Mouse (Mus musculus): ENCODE data around the gene Vsig2. TPM values are rescaled to one million over a fixed set of nuclear protein-coding genes. Genes with fewer than 3 reads are reported as not detected.
A peak's percentile ranks its signal among the peaks of the same experiment; 100 is the strongest.

The Vsig2 gene
- polyA plus RNA-seq, 1 experiment: 4.3 TPM

- DNase-seq (ENCODE audit: low read depth): no peak
Measured at GRCm38 (mm10) chr9:37537658-37538250, 1.3 kb upstream of the Vsig2 start.

DNA sequence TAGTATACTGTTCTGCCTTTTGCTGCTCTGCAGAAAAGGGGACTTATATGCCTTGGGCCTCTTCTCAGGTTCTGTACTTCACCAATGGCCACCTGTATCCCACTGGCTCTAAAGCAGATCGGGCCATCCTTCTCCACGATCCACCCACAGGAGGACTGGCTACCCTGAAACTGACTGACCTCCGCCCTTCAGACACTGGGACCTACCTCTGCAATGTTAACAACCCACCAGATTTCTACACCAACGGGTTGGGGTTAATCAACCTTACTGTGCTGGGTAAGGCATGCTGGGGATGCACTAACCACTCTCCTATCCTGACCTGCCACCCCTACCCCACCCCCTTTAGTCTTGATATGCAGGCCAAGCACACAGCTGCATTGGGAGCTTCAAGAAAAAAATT lies 1.2 kb downstream of the Vsig2 start:
- no peak for TF ChIP-seq POLR2A (IDR thresholded peaks at IDR 0.05; ENCODE audit: borderline replicate concordance, extremely low read depth, insufficient read depth, insufficient read length, poor library complexity, severe bottlenecking)
- no peak for TF ChIP-seq CTCF (IDR thresholded peaks at IDR 0.05; ENCODE audit: borderline replicate concordance, extremely low read depth, insufficient read depth, insufficient read length)
- no peak for DNase-seq (ENCODE audit: low read depth)

More at GRCm38 (mm10) chr9:37537658-37538250, 1.3 kb upstream of the Vsig2 start:
- no peak for TF ChIP-seq POLR2A (IDR thresholded peaks at IDR 0.05; ENCODE audit: borderline replicate concordance, extremely low read depth, insufficient read depth, insufficient read length, poor library complexity, severe bottlenecking)
- no peak for TF ChIP-seq CTCF (IDR thresholded peaks at IDR 0.05; ENCODE audit: borderline replicate concordance, extremely low read depth, insufficient read depth, insufficient read length)

DNA sequence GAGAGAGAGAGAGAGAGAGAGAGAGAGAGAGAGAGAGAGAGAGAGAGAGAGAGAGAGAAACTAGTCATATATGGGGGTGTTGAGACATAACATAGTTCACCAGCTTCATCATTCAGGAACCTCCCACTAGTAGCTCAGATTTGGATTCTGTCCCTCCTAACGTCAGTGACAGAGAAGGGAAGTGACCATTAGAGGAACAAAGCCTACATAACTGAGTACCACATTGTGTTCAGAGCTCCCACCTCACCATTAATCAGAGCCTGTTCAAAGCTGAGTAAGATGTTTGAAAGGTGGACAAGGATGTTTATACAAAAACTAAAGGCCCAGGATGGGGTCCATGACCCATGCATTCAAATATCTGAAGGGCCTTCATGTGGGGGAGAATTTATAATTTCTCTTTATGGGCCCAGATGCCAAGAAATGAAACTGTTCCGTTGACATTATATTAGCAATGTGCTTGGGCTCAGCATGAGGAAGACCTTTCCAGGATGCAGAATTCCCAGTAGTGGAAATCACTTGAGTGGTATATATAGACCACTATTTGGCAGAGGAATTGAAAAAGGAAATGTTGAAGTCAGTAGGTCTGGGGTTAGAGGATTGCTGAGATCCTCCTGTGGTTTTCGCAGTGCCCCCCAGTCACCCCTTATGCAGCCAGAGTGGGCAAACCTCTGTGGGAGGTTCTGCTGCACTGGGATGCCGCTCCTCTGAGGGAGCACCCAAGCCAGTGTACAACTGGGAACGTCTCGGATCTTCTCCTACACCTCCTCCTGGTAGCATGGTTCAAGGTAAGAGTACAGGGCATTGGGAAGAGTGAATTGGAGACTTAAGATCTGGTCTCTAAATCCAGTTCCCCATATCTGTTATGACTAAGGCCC lies 1.9 kb downstream of the Vsig2 start:
- no peak for TF ChIP-seq POLR2A (IDR thresholded peaks at IDR 0.05; ENCODE audit: borderline replicate concordance, extremely low read depth, insufficient read depth, insufficient read length, poor library complexity, severe bottlenecking)
- DNase-seq (ENCODE audit: low read depth): no peak

- DNase-seq (ENCODE audit: low read depth): no peak
Measured at GRCm38 (mm10) chr9:37541851-37542642, 3.0 kb downstream of the Vsig2 start.

GRCm38 (mm10) chr9:37543869-37544440 lies 4.9 kb downstream of the Vsig2 start:
- no peak for TF ChIP-seq POLR2A (IDR thresholded peaks at IDR 0.05; ENCODE audit: borderline replicate concordance, extremely low read depth, insufficient read depth, insufficient read length, poor library complexity, severe bottlenecking)
- no peak for TF ChIP-seq CTCF (IDR thresholded peaks at IDR 0.05; ENCODE audit: borderline replicate concordance, extremely low read depth, insufficient read depth, insufficient read length)
- no peak for DNase-seq (ENCODE audit: low read depth)

More at GRCm38 (mm10) chr9:37541851-37542642, 3.0 kb downstream of the Vsig2 start:
- TF ChIP-seq POLR2A (IDR thresholded peaks at IDR 0.05; ENCODE audit: borderline replicate concordance, extremely low read depth, insufficient read depth, insufficient read length, poor library complexity, severe bottlenecking) (no peak), CTCF (IDR thresholded peaks at IDR 0.05; ENCODE audit: borderline replicate concordance, extremely low read depth, insufficient read depth, insufficient read length) (no peak)

DNA sequence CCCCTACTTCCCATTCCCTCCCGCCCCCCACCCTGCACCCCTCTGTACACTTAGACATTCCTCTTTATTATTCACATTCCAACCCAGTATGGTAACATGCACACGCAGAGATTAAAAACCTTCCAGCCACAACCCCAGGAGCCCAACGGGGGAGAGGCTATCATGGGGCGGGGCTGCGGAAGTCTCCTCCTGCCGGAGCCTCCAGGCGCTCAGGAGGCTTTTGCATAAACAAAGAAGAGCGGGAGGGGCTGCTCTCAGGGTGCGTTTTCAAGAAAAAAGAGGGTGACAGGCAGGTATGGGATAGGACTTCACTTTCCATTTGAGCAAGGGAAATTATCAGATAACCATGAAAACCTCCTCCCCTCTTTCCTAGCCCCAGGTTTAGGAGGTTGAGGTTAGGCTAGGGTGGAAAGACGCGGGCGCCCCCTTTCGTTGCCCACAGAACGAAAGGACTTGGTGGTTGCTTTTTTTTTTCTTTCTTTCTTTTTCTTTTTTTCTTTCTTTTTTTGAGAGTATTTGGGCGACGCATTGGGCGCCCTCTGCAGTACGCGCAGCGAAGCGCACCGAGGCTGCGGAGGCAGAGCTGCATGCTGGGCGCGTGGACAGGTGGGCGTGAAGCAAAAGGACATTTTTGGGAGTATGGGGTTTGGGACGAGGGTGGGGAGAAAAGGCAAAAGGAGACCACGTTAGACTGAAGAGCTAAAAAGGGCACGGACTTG lies 5.6 kb downstream of the Vsig2 start:
- TF ChIP-seq POLR2A (IDR thresholded peaks at IDR 0.05; ENCODE audit: borderline replicate concordance, extremely low read depth, insufficient read depth, insufficient read length, poor library complexity, severe bottlenecking) (no peak), CTCF (IDR thresholded peaks at IDR 0.05; ENCODE audit: borderline replicate concordance, extremely low read depth, insufficient read depth, insufficient read length) (peak; percentile 73)
- peak; percentile 73 for DNase-seq (ENCODE audit: low read depth)

DNA sequence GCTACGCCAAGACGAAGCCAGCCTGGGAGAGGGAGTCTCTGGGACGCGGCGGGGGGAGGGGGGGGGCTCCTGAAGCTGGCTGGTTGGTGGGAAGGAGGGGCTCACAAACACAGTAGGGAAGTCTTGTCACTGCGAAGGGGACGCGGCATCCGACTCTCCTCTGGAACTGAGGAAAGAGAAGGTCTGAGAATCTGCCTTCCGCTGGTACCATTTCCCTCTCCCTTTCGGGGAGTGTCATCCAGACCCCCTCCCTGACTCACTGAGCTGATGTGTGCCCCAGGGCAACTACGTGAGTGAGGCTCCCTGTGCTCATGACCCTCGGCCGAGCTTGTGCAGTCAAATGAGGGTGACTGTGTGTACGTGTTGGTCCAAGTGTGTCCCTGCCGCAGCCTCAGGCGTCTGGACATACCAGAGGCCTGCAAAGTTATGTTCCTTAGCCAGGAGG lies 6.1 kb downstream of the Vsig2 start:
- DNase-seq (ENCODE audit: low read depth): no peak
- TF ChIP-seq POLR2A (IDR thresholded peaks at IDR 0.05; ENCODE audit: borderline replicate concordance, extremely low read depth, insufficient read depth, insufficient read length, poor library complexity, severe bottlenecking) (no peak), CTCF (IDR thresholded peaks at IDR 0.05; ENCODE audit: borderline replicate concordance, extremely low read depth, insufficient read depth, insufficient read length) (no peak)

DNA sequence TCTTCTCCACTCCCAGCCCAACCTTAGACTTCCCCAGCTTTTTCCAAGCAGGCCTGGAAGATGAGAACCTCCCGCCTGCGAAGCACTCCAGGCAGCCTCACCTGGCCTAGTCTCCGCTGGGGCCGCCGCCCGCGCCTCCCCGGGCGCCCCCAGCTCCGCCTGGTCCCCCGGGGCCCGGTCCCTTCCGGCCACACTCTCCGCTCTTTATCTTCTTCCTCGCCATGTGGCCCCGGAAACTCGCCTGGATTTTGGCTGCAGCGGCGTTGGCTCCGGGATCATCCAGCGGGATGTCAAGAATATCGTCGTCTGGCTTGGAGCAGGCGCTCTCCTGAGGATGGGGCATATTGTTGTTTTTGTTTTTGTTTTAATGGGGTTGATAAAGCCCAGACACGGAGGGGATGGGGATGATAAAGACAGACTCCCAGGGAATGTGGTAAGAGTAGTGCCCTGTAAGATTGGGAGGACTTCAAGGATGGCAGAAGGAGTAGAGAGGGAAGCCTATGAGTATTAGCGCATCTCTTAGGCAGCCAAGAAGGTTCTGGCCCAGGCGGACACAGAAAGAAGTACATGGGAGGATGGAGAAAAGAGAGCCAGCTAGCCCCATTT lies 6.9 kb downstream of the Vsig2 start:
- DNase-seq (ENCODE audit: low read depth): no peak
- no peak for TF ChIP-seq POLR2A (IDR thresholded peaks at IDR 0.05; ENCODE audit: borderline replicate concordance, extremely low read depth, insufficient read depth, insufficient read length, poor library complexity, severe bottlenecking)
- TF ChIP-seq CTCF (IDR thresholded peaks at IDR 0.05; ENCODE audit: borderline replicate concordance, extremely low read depth, insufficient read depth, insufficient read length): no peak

DNA sequence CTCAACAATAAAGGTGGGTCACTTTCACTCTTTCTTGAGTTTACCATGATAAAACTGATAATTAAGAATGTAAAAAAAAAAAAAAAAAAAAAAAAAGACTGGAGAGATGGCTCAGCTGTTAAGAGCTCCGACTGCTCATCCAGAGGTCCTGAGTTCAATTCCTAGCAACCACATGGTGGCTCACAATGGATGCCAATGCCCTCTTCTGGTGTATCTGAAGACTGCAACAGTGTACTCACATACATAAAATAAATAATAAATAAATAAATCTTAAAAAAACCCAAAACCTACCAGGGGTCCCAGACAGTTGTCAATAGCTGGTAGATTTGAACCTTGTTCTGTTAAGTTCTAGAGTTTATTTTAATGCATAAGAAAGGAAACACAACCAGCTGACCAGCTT lies 7.8 kb downstream of the Vsig2 start:
- TF ChIP-seq CTCF (IDR thresholded peaks at IDR 0.05; ENCODE audit: borderline replicate concordance, extremely low read depth, insufficient read depth, insufficient read length) (no peak), POLR2A (IDR thresholded peaks at IDR 0.05; ENCODE audit: borderline replicate concordance, extremely low read depth, insufficient read depth, insufficient read length, poor library complexity, severe bottlenecking) (no peak)
- no peak for DNase-seq (ENCODE audit: low read depth)

GRCm38 (mm10) chr9:37550435-37550834 lies 11.4 kb downstream of the Vsig2 start:
- no peak for DNase-seq (ENCODE audit: low read depth)
- no peak for TF ChIP-seq POLR2A (IDR thresholded peaks at IDR 0.05; ENCODE audit: borderline replicate concordance, extremely low read depth, insufficient read depth, insufficient read length, poor library complexity, severe bottlenecking)
- TF ChIP-seq CTCF (IDR thresholded peaks at IDR 0.05; ENCODE audit: borderline replicate concordance, extremely low read depth, insufficient read depth, insufficient read length): no peak
